Mouse (Mus musculus) heart, postnatal 0 days (tissue): Measurements from ENCODE around the gene Nkx1-1.

Experiments
- CTCF ChIP-seq: IDR thresholded peaks from 2 replicates; pipeline ENCODE4 v1.5.1; 2016; ENCODE audit warnings: antibody characterized with exemption, control low read depth, low read depth
- EP300 ChIP-seq: IDR thresholded peaks from 2 replicates; pipeline ENCODE4 v1.6.1; 2016; ENCODE audit warnings: antibody characterized with exemption, low read depth

- TF ChIP-seq CTCF (no peak), EP300 (no peak)
Measured at GRCm38 (mm10) chr5:33420313-33420712, 13.5 kb downstream of the Nkx1-1 start.
